Mouse (Mus musculus): ENCODE results near the gene Kcnk5. TPM values are rescaled to one million over a fixed set of nuclear protein-coding genes. Genes with fewer than 3 reads are reported as not detected.
A peak's percentile ranks its signal among the peaks of the same experiment; 100 is the strongest.

Kcnk5 gene
- 9.0 and 12.6 TPM in 2 replicates for total RNA-seq (2017)

GRCm38 (mm10) chr14:20181466-20181921 is at the start of gene Kcnk5:
TSS of gene Kcnk5 (minus strand) at chr14:20181809.
- peak; percentile 78 for ATAC-seq (ENCODE audit: extremely low read depth, insufficient number of reproducible peaks, low FRiP score, poor library complexity, severe bottlenecking)

GRCm38 (mm10) chr14:20230063-20230491 is 48.5 kb upstream of the Kcnk5 start:
- no peak for ATAC-seq (ENCODE audit: extremely low read depth, insufficient number of reproducible peaks, low FRiP score, poor library complexity, severe bottlenecking)

- no peak for ATAC-seq (ENCODE audit: extremely low read depth, insufficient number of reproducible peaks, low FRiP score, poor library complexity, severe bottlenecking)
These were observed 47.8 kb upstream of the Kcnk5 start for GRCm38 (mm10) chr14:20229437-20229836.

- no peak for ATAC-seq (ENCODE audit: extremely low read depth, insufficient number of reproducible peaks, low FRiP score, poor library complexity, severe bottlenecking)
These were observed 46.7 kb upstream of the Kcnk5 start for GRCm38 (mm10) chr14:20228336-20228735.

- ATAC-seq (ENCODE audit: extremely low read depth, insufficient number of reproducible peaks, low FRiP score, poor library complexity, severe bottlenecking) = no peak
These were observed 45.4 kb upstream of the Kcnk5 start for GRCm38 (mm10) chr14:20226982-20227381.

GRCm38 (mm10) chr14:20226488-20226887 is 44.9 kb upstream of the Kcnk5 start:
- ATAC-seq (ENCODE audit: extremely low read depth, insufficient number of reproducible peaks, low FRiP score, poor library complexity, severe bottlenecking) = no peak

- ATAC-seq (ENCODE audit: extremely low read depth, insufficient number of reproducible peaks, low FRiP score, poor library complexity, severe bottlenecking) = no peak
These were observed 43.9 kb upstream of the Kcnk5 start for GRCm38 (mm10) chr14:20225525-20225924.

- no peak for ATAC-seq (ENCODE audit: extremely low read depth, insufficient number of reproducible peaks, low FRiP score, poor library complexity, severe bottlenecking)
These were observed 43.1 kb upstream of the Kcnk5 start for GRCm38 (mm10) chr14:20224576-20225218.

- no peak for ATAC-seq (ENCODE audit: extremely low read depth, insufficient number of reproducible peaks, low FRiP score, poor library complexity, severe bottlenecking)
These were observed 42.6 kb upstream of the Kcnk5 start for GRCm38 (mm10) chr14:20224163-20224562.

GRCm38 (mm10) chr14:20223253-20223652 is 41.6 kb upstream of the Kcnk5 start:
- no peak for ATAC-seq (ENCODE audit: extremely low read depth, insufficient number of reproducible peaks, low FRiP score, poor library complexity, severe bottlenecking)

- ATAC-seq (ENCODE audit: extremely low read depth, insufficient number of reproducible peaks, low FRiP score, poor library complexity, severe bottlenecking) = no peak
These were observed 39.5 kb upstream of the Kcnk5 start for GRCm38 (mm10) chr14:20221083-20221482.

GRCm38 (mm10) chr14:20219849-20220248 is 38.2 kb upstream of the Kcnk5 start:
- ATAC-seq (ENCODE audit: extremely low read depth, insufficient number of reproducible peaks, low FRiP score, poor library complexity, severe bottlenecking) = no peak

- ATAC-seq (ENCODE audit: extremely low read depth, insufficient number of reproducible peaks, low FRiP score, poor library complexity, severe bottlenecking) = no peak
These were observed 35.8 kb upstream of the Kcnk5 start for GRCm38 (mm10) chr14:20217299-20217864.

- ATAC-seq (ENCODE audit: extremely low read depth, insufficient number of reproducible peaks, low FRiP score, poor library complexity, severe bottlenecking) = no peak
These were observed 35.1 kb upstream of the Kcnk5 start for GRCm38 (mm10) chr14:20216561-20217298.

- ATAC-seq (ENCODE audit: extremely low read depth, insufficient number of reproducible peaks, low FRiP score, poor library complexity, severe bottlenecking) = no peak
These were observed 34.2 kb upstream of the Kcnk5 start for GRCm38 (mm10) chr14:20215826-20216225.

- ATAC-seq (ENCODE audit: extremely low read depth, insufficient number of reproducible peaks, low FRiP score, poor library complexity, severe bottlenecking) = no peak
These were observed 32.5 kb upstream of the Kcnk5 start for GRCm38 (mm10) chr14:20214125-20214524.

GRCm38 (mm10) chr14:20211754-20212601 is 30.4 kb upstream of the Kcnk5 start:
- no peak for ATAC-seq (ENCODE audit: extremely low read depth, insufficient number of reproducible peaks, low FRiP score, poor library complexity, severe bottlenecking)

GRCm38 (mm10) chr14:20209926-20210325 is 28.3 kb upstream of the Kcnk5 start:
- no peak for ATAC-seq (ENCODE audit: extremely low read depth, insufficient number of reproducible peaks, low FRiP score, poor library complexity, severe bottlenecking)

GRCm38 (mm10) chr14:20208435-20208834 is 26.8 kb upstream of the Kcnk5 start:
- no peak for ATAC-seq (ENCODE audit: extremely low read depth, insufficient number of reproducible peaks, low FRiP score, poor library complexity, severe bottlenecking)

Data from neutrophil, adult 5-6 weeks (primary cell).